Mouse (Mus musculus): ENCODE results near the gene Bsph2. TPM values are rescaled to one million over a fixed set of nuclear protein-coding genes. Genes with fewer than 3 reads are reported as not detected.

Gene Bsph2
- polyA plus RNA-seq (2015; fragmentation: Nextera tagmentation; extraction: Ambion mirVana): not detected in 2 replicates

DNA sequence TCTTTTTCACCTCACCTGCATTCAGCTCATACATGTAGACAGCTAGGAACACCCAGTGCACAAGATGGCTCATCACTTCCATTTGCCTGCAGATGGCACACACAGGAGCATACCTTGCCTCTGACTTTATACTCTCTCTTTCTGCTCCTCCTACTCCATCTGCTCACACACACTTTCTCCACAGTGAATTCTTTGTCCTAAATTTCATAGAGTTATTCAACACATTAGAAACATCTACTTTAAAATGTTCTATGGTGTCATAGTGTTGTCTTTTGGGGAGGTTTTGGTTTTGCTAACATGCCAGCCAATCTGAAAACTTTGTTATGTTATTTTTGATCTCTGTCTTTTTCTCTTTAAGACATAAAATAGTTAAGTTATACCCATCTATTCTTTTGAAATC is at the start of gene Bsph2:
TSS of gene Bsph2 (minus strand) at position 101 of the 400 bp plus-strand sequence.

Other genes with a start within 250 kb of the Bsph2 start
- 0.13 and 0.31 TPM in 2 replicates for gene Pla2g4c, start 246.4 kb downstream of the Bsph2 start, polyA plus RNA-seq (2015; fragmentation: Nextera tagmentation; extraction: Ambion mirVana)
- not detected in 2 replicates for gene Cabp5, start 172.9 kb downstream of the Bsph2 start, polyA plus RNA-seq (2015; fragmentation: Nextera tagmentation; extraction: Ambion mirVana)
- not detected in 2 replicates for gene Bsph1, start 120.2 kb downstream of the Bsph2 start, polyA plus RNA-seq (2015; fragmentation: Nextera tagmentation; extraction: Ambion mirVana)
- not detected in 2 replicates for gene Sult2a5, start 52.9 kb upstream of the Bsph2 start, polyA plus RNA-seq (2015; fragmentation: Nextera tagmentation; extraction: Ambion mirVana)
- gene Sult2a2, start 162.4 kb upstream of the Bsph2 start, polyA plus RNA-seq (2015; fragmentation: Nextera tagmentation; extraction: Ambion mirVana): not detected in 2 replicates